Mouse (Mus musculus): ENCODE data around the gene Fmo4.

DNA sequence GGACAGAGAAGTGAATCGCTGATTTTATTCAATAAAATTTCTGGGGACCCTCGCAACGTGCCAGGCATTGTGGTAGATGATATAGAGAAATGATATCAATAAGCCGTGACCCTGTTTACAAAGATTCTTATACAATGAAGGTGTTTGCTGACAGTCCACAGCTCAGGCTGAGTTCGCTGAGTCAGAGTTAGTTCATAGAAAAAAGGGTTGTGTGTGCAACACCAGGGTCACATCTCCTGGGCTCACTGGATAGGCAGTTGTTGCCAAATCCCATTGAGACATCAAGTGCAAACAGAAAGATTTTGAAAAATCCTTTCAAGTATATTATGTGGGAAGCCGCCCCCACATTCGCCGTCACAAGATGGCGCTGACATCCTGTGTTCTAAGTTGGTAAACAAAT lies 26.4 kb upstream of the Fmo4 start:
- TF ChIP-seq EP300 (IDR thresholded peaks at IDR 0.05; ENCODE audit: insufficient read depth, low read depth, low read length) (no peak), CTCF (IDR thresholded peaks at IDR 0.05; ENCODE audit: low read depth, low read length) (no peak), POLR2A (IDR thresholded peaks at IDR 0.05; ENCODE audit: insufficient read depth, low read length) (no peak)
